Mouse (Mus musculus) small intestine, adult 2 months (tissue): ENCODE data around the gene Otub1. TPM values are rescaled to one million over a fixed set of nuclear protein-coding genes. Genes with fewer than 3 reads are reported as not detected.

ENCODE experiments used
- H3K27ac ChIP-seq: fragments of 200-500 bp; 2 replicates; pipeline ENCODE4 v1.5.1; 2012; ENCODE audit warnings: low read depth, low read length, control low read depth, inconsistent platforms; ENCODE audit not compliant: insufficient read depth
- H3K27me3 ChIP-seq: fragments of 200-500 bp; 2 replicates; pipeline ENCODE4 v1.6.1; 2012; ENCODE audit warnings: mild to moderate bottlenecking, moderate library complexity, low read length, inconsistent platforms; ENCODE audit not compliant: control insufficient read depth, insufficient read depth
- H3K36me3 ChIP-seq: fragments of 200-500 bp; 2 replicates; pipeline ENCODE4 v1.6.1; 2012; ENCODE audit warnings: mild to moderate bottlenecking, low read length, control low read depth, inconsistent platforms; ENCODE audit not compliant: control insufficient read depth, insufficient read depth
- H3K4me1 ChIP-seq: fragments of 200-500 bp; 2 replicates; pipeline ENCODE4 v1.6.1; 2012; ENCODE audit warnings: low read length, inconsistent platforms, mixed read lengths; ENCODE audit not compliant: control insufficient read depth, insufficient read depth, insufficient read length
- H3K4me3 ChIP-seq: fragments of 200-500 bp; 2 replicates; pipeline ENCODE4 v1.5.1; 2012; ENCODE audit warnings: low read depth, mild to moderate bottlenecking, control low read depth, inconsistent platforms, low read length, moderate library complexity
- CTCF ChIP-seq: fragments of 200-500 bp; IDR thresholded peaks from 2 replicates; pipeline ENCODE4 v1.5.1; 2012; ENCODE audit warnings: low read depth, mild to moderate bottlenecking, control low read depth, inconsistent platforms, low read length, moderate library complexity, mixed read lengths; ENCODE audit not compliant: insufficient replicate concordance, insufficient read length; ENCODE audit errors: extremely low read depth
- POLR2A ChIP-seq: fragments of 200-500 bp; IDR thresholded peaks from 2 replicates; pipeline ENCODE4 v1.6.1; 2012; ENCODE audit warnings: low read depth, mild to moderate bottlenecking, control low read depth, inconsistent platforms, low read length, moderate library complexity
- WGBS: fragments of 180-500 bp; shearing (Covaris S2); methylation state at CpG from one replicate; pipeline ENCODE4 v1.1.7; 2018; 5-methylcytosine and 5-hydroxymethylcytosine counted together
- polyA plus RNA-seq: library from polyadenylated mRNA; depleted of rRNA; stranded (reverse); fragments of >200 nt; gene quantifications from 2 replicates; pipeline ENCODE4 v1.2.3, GENCODE M21; 2012

The Otub1 gene
- polyA plus RNA-seq, 1 experiment = 113 TPM

GRCm38 (mm10) chr19:7235461-7235860 is 29.3 kb upstream of the Otub1 start:
- H3K4me1 ChIP-seq = no peaks in the 10 kb centered on the region; the same call in 1 of the 2 replicates
- peaks cover 11% of the 10 kb centered on the region for H3K36me3 ChIP-seq
- no peak overlapping the region for H3K27ac ChIP-seq
- WGBS = 77% methylated on average over 9 of the region's 9 CpGs
- H3K27me3 ChIP-seq = no peaks in the 10 kb centered on the region
- H3K4me3 ChIP-seq = no peak overlapping the region
- TF ChIP-seq POLR2A = no peak
- TF ChIP-seq CTCF = no peak

GRCm38 (mm10) chr19:7234537-7235221 is 28.6 kb upstream of the Otub1 start:
- Histone ChIP-seq H3K27me3 (no peaks in the 10 kb centered on the region), H3K4me1 (no peaks in the 10 kb centered on the region), H3K27ac (no peak overlapping the region), H3K4me3 (no peak overlapping the region), H3K36me3 (peaks cover 15% of the 10 kb centered on the region)
- 52% methylated on average over 8 of the region's 8 CpGs for WGBS
- TF ChIP-seq CTCF (peak; percentile 69; the same call in 1 of the 2 replicates), POLR2A (no peak)

- WGBS = 28% methylated on average over 6 of the region's 6 CpGs
Observed at GRCm38 (mm10) chr19:7226511-7226914, 20.4 kb upstream of the Otub1 start.

DNA sequence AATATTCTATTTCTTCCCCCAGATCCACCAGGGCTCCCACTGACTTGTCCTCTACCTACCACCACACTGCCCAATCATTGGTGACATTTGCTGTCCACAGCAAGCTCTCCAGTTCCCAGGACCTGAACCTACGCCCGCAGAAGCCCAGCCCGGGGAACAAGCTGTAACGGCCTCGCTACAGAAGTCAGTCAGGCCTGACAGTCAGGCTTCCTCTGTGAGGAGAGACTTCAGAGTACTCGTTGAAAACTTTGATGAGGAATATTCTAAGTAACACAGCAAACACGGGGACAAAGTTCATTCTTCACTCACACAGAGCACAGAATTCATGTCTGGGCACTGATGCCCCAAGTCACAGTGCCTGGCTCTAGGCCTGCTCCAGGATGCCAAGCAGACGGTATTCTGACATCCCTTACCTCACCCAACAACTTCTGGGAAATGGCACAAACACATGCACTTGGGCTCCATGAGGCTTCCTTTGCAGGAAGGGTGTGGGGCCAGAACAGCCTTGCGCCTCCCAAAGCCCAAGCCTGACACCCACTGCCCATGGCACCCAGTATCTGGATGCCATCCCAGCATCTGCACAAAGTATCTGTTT is 19.1 kb upstream of the Otub1 start:
- Histone ChIP-seq H3K4me3 (no peak overlapping the region), H3K27me3 (no peaks in the 10 kb centered on the region), H3K27ac (no peak overlapping the region), H3K4me1 (peaks cover 18% of the 10 kb centered on the region), H3K36me3 (peaks cover 21% of the 10 kb centered on the region)
- 74% methylated on average over 9 of the region's 9 CpGs for WGBS
- no peak for TF ChIP-seq CTCF
- TF ChIP-seq POLR2A = no peak

More at GRCm38 (mm10) chr19:7226511-7226914, 20.4 kb upstream of the Otub1 start:
- TF ChIP-seq POLR2A = no peak
- peaks cover 24% of the 10 kb centered on the region for H3K36me3 ChIP-seq
- peak overlapping the region; percentile 81 for H3K27ac ChIP-seq
- peaks cover 18% of the 10 kb centered on the region for H3K4me1 ChIP-seq
- H3K4me3 ChIP-seq = no peak overlapping the region
- H3K27me3 ChIP-seq = no peaks in the 10 kb centered on the region

GRCm38 (mm10) chr19:7224253-7224652 is 18.1 kb upstream of the Otub1 start:
- TF ChIP-seq CTCF (no peak), POLR2A (no peak)
- WGBS = 94% methylated on average over 3 of the region's 3 CpGs
- peaks cover 13% of the 10 kb centered on the region; the same call in 1 of the 2 replicates for H3K36me3 ChIP-seq
- H3K27me3 ChIP-seq = no peaks in the 10 kb centered on the region
- peaks cover 18% of the 10 kb centered on the region for H3K4me1 ChIP-seq
- H3K4me3 ChIP-seq = no peak overlapping the region
- H3K27ac ChIP-seq = no peak overlapping the region

- Histone ChIP-seq H3K4me3 (no peak overlapping the region), H3K27me3 (no peaks in the 10 kb centered on the region), H3K36me3 (peaks cover 9% of the 10 kb centered on the region; the same call in 1 of the 2 replicates), H3K27ac (no peak overlapping the region), H3K4me1 (peaks cover 18% of the 10 kb centered on the region)
- TF ChIP-seq POLR2A (no peak), CTCF (no peak)
Observed at GRCm38 (mm10) chr19:7223488-7223887, 17.4 kb upstream of the Otub1 start.

GRCm38 (mm10) chr19:7222196-7222595 is 16.1 kb upstream of the Otub1 start:
- Histone ChIP-seq H3K4me3 (no peak overlapping the region), H3K4me1 (peaks cover 12% of the 10 kb centered on the region), H3K36me3 (0 out of 2 replicates have a peak, but pooled peaks cover 1% of the 10 kb centered on the region), H3K27me3 (no peaks in the 10 kb centered on the region), H3K27ac (no peak overlapping the region)
- no peak for TF ChIP-seq POLR2A
- no peak for TF ChIP-seq CTCF
- WGBS = 82% methylated on average over 6 of the region's 6 CpGs
